Mouse (Mus musculus) WW6 (cell line): Measurements from ENCODE around the gene Agrn.
"Not testable (repeated sequence)": the region's sequence is repeated elsewhere in the genome, so short reads cannot be mapped to it uniquely, and the experiment has no call there.

Experiments
- DNase-seq: peaks from one replicate; pipeline ENCODE4 v3.0.0-alpha.2; 2013; ENCODE audit warnings: low read depth, low spot score

Gene Agrn

GRCm38 (mm10) chr4:156154771-156155170, 42.5 kb downstream of the Agrn start:
- DNase-seq = no peak

DNA sequence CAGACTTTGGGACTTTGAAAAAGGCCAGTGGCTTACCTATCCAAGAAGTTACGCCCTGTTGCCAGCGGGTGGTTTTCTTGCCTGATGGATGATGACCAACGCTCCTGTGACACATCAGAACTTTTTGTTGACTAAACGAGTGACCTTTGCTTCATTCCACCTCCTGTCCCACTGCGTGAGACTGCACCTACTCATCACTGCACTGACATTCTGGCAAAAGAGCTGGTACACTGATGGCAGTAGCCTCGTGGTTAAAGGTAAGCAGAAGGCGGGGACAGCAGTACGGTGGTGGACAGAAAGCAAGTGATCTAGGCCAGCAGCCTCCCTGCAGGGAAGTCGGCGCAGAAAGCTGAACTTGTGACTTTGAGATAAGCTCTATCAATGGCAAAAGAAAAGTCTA, 46.4 kb downstream of the Agrn start:
- not testable (repeated sequence) for DNase-seq

DNA sequence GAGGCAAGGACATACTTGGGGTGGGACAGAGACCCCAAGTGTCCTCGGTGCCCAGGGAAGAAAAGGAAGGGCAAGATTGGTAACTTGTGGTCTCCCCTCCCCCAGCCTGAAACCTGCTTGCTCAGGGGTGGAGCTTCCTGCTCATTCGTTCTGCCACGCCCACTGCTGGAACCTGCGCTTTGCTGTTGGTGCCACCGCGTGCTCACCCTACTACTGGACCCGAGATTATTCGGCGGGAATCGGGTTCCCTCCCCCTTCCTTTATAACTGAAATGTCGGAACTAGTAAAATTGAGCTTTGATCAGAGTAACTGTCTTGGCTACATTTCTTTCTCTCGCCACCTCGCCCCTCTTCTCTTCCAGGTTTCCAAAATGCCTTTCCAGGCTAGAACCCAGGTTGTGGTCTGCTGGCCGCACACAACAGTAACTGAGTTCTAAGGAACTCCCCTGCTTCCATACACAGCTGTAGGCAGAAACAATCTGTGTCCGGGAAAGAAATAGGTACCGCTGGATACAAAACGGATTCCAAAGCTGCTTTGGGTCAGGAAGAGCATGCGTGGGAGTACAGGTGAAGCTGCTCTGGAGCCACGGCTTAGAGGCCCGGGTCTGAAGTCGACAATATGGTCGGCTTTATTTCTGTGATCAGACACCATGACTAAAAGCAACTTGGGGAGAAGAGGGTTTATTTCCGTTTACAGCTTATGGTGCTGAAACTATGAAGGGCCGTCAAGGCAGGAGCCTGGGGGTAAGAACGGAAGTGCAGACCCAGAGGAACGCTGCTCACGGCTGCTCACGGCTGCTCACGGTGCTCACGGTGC, 60.8 kb downstream of the Agrn start:
- DNase-seq = no peak

DNA sequence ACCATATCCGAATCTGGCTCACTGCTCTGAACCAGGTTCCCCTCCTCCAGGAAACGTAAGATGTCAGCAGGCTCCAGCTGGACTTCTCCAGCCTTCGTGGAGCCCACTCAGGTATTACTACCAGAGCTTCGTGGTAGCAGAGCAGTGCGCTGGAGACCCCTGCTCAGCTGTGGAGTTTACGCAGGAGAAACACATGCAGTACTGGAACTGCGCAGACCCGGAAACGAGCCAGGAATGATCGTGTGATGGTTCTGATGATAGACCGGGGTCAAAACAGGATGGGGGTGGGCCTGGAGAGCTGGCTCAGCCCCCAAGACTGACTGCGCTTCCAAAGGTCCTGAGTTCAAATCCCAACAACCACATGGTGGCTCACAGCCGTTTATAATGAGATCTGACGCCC, 61.5 kb downstream of the Agrn start:
- DNase-seq = no peak

- DNase-seq = no peak
Measured at GRCm38 (mm10) chr4:156135112-156135511, 62.2 kb downstream of the Agrn start.

DNA sequence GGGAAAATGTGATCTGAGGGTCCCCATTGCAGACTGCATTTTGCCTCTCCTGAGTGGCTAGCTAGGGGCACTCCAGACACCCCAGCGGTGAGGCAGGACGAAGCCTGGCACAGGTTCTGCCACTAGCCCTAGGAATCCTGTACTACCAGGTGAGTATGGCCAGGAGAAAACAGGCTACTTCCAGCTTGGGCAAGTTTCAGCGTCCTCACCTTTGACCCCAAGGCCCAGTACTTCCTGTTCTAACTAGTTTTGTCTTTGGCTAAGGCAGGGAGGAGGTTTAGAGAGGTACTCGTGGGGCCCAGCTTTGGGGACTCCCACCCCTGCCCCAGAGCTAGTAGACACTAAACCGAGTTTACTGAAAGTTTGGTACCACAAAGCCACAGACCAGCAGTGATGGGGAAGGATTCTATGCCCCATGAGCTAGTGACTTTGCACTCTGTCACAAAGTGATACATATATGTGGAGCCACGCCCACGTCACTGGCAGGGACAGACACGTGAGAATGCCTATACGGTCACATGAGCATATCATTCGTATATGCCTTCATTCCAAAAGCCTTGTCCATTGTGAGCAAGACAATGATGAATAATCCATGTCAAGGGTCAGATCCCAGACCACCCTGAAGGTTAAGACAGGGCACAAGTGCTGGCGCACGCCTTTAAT, 63.2 kb downstream of the Agrn start:
- DNase-seq = no peak

GRCm38 (mm10) chr4:156133334-156133733, 64.0 kb downstream of the Agrn start:
- no peak for DNase-seq

GRCm38 (mm10) chr4:156130940-156131339, 66.3 kb downstream of the Agrn start:
- no peak for DNase-seq

GRCm38 (mm10) chr4:156130436-156130835, 66.9 kb downstream of the Agrn start, which contains the start of gene Rnf223:
Gene Rnf223, plus strand, starts transcription at chr4:156130513.
- DNase-seq = no peak

DNA sequence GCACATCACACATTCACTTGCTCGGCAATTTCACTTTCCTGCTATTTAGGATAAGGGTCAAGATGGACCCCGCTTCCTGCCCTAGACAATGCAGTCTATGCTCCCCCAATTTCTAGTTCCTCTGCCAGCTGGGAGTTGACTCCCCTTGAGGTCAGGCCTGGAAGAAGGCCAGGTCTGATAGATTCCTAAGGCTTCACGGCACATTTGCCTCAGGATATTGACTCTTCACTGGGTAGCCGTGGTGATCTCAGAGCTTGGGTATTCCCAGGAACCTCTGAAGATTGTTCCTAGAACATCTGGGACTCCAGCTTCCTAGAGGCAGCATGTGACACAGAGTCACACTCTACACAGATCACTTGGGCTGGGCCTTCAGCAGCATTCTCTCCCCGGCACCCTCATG, 68.5 kb downstream of the Agrn start:
- no peak for DNase-seq

DNA sequence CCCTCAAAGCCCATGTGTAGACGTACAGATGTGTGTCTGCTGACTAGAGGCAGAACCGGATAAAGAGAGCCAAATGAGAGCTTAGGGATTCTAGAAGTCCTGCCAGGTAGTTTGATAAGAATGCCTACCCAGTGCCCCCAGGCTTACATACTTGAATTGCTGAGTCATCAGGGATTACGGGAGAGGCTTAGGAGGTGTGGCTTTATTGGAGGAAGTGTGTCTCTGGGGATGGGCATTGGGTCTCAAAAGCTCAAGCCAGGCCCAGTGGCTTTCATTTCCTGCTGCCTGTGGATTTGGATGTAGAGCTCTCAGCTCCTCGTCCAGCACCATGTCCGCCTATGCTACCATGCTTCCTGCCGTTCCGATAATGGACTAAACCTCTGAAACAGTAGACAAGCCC, 70.4 kb downstream of the Agrn start:
- no peak for DNase-seq

DNA sequence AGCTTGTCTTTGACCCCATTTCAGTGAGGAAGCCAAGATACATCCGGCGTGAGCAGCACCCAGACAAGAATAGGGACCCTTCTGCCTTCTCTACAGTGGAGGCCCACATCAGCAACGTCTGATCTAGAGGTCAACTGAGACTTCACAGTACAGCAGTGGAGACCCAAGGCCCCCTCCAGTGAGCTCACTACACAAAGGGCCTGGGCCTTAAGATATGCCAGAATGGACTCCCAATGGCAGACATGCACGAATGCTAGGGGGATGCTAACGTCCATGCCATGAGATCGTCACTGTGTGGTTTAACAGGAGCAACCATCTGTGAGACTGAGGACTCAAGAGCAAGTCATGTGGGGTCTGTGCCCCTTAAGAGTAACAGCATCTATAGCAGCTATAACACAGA, 71.9 kb downstream of the Agrn start:
- DNase-seq = no peak

- DNase-seq = no peak
Measured at GRCm38 (mm10) chr4:156124077-156124476, 73.2 kb downstream of the Agrn start.
